Mouse (Mus musculus) small intestine, adult 2 months (tissue): ENCODE data around the gene Slf2. TPM values are rescaled to one million over a fixed set of nuclear protein-coding genes. Genes with fewer than 3 reads are reported as not detected.

Experiments
- H3K27ac ChIP-seq: fragments of 200-500 bp; 2 replicates; pipeline ENCODE4 v1.5.1; 2012; ENCODE audit warnings: low read depth, low read length, control low read depth, inconsistent platforms; ENCODE audit not compliant: insufficient read depth
- H3K27me3 ChIP-seq: fragments of 200-500 bp; 2 replicates; pipeline ENCODE4 v1.6.1; 2012; ENCODE audit warnings: mild to moderate bottlenecking, moderate library complexity, low read length, inconsistent platforms; ENCODE audit not compliant: control insufficient read depth, insufficient read depth
- H3K36me3 ChIP-seq: fragments of 200-500 bp; 2 replicates; pipeline ENCODE4 v1.6.1; 2012; ENCODE audit warnings: mild to moderate bottlenecking, low read length, control low read depth, inconsistent platforms; ENCODE audit not compliant: control insufficient read depth, insufficient read depth
- H3K4me1 ChIP-seq: fragments of 200-500 bp; 2 replicates; pipeline ENCODE4 v1.6.1; 2012; ENCODE audit warnings: low read length, inconsistent platforms, mixed read lengths; ENCODE audit not compliant: control insufficient read depth, insufficient read depth, insufficient read length
- H3K4me3 ChIP-seq: fragments of 200-500 bp; 2 replicates; pipeline ENCODE4 v1.5.1; 2012; ENCODE audit warnings: low read depth, mild to moderate bottlenecking, control low read depth, inconsistent platforms, low read length, moderate library complexity
- CTCF ChIP-seq: fragments of 200-500 bp; IDR thresholded peaks from 2 replicates; pipeline ENCODE4 v1.5.1; 2012; ENCODE audit warnings: low read depth, mild to moderate bottlenecking, control low read depth, inconsistent platforms, low read length, moderate library complexity, mixed read lengths; ENCODE audit not compliant: insufficient replicate concordance, insufficient read length; ENCODE audit errors: extremely low read depth
- POLR2A ChIP-seq: fragments of 200-500 bp; IDR thresholded peaks from 2 replicates; pipeline ENCODE4 v1.6.1; 2012; ENCODE audit warnings: low read depth, mild to moderate bottlenecking, control low read depth, inconsistent platforms, low read length, moderate library complexity
- WGBS: fragments of 180-500 bp; shearing (Covaris S2); methylation state at CpG from one replicate; pipeline ENCODE4 v1.1.7; 2018; 5-methylcytosine and 5-hydroxymethylcytosine counted together
- polyA plus RNA-seq: library from polyadenylated mRNA; depleted of rRNA; stranded (reverse); fragments of >200 nt; gene quantifications from 2 replicates; pipeline ENCODE4 v1.2.3, GENCODE M21; 2012

The Slf2 gene
- polyA plus RNA-seq, 1 experiment = 43.9 TPM

DNA sequence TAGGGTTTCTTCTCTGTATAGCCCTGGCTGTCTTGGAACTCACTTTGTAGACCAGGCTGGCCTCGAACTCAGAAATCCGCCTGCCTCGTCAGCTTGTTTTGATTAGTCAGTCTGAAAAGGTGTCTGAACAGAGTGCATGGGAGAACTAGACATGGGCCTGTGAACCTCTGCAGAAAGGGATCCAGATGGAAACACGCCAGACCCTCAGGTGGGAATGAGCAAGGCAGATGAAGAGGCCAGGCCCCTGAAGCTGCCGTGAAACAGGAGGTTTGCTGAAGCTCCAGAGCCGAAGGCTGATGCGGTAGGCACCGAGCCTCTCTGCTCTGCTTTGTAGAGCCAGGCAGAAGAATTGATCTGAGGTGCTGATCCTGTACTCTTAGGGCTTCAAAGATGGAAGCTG, 81.3 kb downstream of the Slf2 start:
- Histone ChIP-seq H3K27ac (no peak overlapping the region), H3K27me3 (no peaks in the 10 kb centered on the region), H3K36me3 (peaks cover 29% of the 10 kb centered on the region), H3K4me3 (no peak overlapping the region), H3K4me1 (peaks cover 26% of the 10 kb centered on the region)
- 87% methylated on average over 8 of the region's 8 CpGs for WGBS
- TF ChIP-seq POLR2A (no peak), CTCF (no peak)

GRCm38 (mm10) chr19:45012636-45013035, 81.7 kb downstream of the Slf2 start:
- TF ChIP-seq CTCF (no peak), POLR2A (no peak)
- WGBS = 30% methylated on average over 6 of the region's 6 CpGs
- no peak overlapping the region for H3K27ac ChIP-seq
- H3K4me1 ChIP-seq = peaks cover 22% of the 10 kb centered on the region
- peaks cover 29% of the 10 kb centered on the region for H3K36me3 ChIP-seq
- no peak overlapping the region for H3K4me3 ChIP-seq
- H3K27me3 ChIP-seq = no peaks in the 10 kb centered on the region

DNA sequence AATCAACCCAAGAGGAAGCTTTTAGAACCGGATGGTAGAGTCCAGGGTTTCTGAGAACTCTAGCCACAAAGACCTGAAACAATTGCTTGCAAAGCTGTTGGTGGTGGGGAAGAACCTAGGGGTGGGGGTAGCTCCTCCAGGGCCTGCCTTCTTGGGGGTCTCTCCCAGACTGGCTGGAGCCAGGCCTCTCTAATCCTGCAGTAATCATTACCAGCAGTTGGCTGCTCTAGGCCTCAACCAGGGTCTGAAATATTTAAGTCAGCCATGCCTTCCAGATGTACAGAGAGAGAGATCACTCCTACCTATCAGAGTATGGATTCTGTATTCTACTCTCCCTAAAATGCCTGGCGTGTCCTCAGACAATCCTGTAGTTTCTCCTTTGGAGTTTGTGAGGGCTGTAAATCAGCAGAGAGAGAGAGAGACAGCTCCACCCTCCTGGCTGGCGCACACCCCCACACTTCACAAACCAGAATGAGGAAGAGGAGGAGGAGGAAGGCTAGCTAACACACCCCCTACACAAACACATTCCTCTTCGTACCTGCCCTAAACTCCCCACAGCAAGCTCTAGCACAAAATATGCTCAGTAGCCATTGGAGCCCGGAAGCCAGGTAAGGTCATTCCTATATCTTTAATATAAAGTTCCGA, 82.8 kb downstream of the Slf2 start:
- TF ChIP-seq CTCF (no peak), POLR2A (no peak)
- Histone ChIP-seq H3K27me3 (no peaks in the 10 kb centered on the region), H3K27ac (peak overlapping the region; percentile 90), H3K4me1 (peaks cover 17% of the 10 kb centered on the region), H3K36me3 (peaks cover 29% of the 10 kb centered on the region), H3K4me3 (no peak overlapping the region)
- 30% methylated on average over 6 of the region's 6 CpGs for WGBS

- Histone ChIP-seq H3K4me1 (peaks cover 17% of the 10 kb centered on the region), H3K4me3 (peak within 1 kb of the TSS; percentile 73), H3K27me3 (no peaks in the 10 kb centered on the region), H3K27ac (peak within 1 kb of the TSS; percentile 90), H3K36me3 (peaks cover 25% of the 10 kb centered on the region)
- WGBS = 6% methylated on average over 10 of the region's 10 CpGs
- peak; percentile 19; the same call in 1 of the 2 replicates for TF ChIP-seq POLR2A
- peak; percentile 21; the same call in 1 of the 2 replicates for TF ChIP-seq CTCF
Measured at GRCm38 (mm10) chr19:45014335-45014971, 83.5 kb downstream of the Slf2 start, which contains the start of gene Lzts2. Lzts2 (plus strand) TSS chr19:45014414.

DNA sequence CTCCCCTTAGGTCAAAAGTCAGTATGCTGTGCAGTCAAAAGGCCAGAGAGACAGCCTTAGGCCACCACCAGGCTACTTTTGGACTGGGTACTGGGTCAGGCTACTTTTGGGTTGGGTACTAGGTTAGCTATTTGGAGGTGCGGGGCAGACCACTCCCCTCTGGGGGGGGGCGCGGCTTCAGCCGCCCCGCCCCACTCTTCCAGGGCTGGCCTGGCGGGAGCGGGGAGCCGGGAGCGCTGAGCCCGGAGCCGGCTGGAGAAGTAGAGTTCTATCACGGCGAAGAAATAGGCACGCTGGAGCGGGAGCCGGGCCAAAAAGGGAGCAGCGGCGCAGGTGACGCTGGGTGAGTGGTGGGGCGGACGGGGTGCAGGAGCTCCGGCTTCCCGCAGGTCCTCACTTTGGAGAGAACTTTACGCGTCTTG, 84.0 kb downstream of the Slf2 start:
- no peaks in the 10 kb centered on the region for H3K27me3 ChIP-seq
- WGBS = 0% methylated on average over 24 of the region's 25 CpGs
- H3K4me3 ChIP-seq = peak overlapping the region; percentile 73
- peak overlapping the region; percentile 90 for H3K27ac ChIP-seq
- TF ChIP-seq CTCF (no peak), POLR2A (no peak; the same call in 1 of the 2 replicates)
- peaks cover 21% of the 10 kb centered on the region for H3K36me3 ChIP-seq
- H3K4me1 ChIP-seq = peaks cover 17% of the 10 kb centered on the region

GRCm38 (mm10) chr19:45015518-45016281, 84.7 kb downstream of the Slf2 start:
- peaks cover 14% of the 10 kb centered on the region for H3K36me3 ChIP-seq
- H3K27ac ChIP-seq = peak overlapping the region; percentile 90
- TF ChIP-seq CTCF = no peak
- TF ChIP-seq POLR2A = no peak
- H3K4me1 ChIP-seq = peaks cover 19% of the 10 kb centered on the region
- H3K4me3 ChIP-seq = peak overlapping the region; percentile 73
- WGBS = under 1% methylated on average over 34 of the region's 34 CpGs
- H3K27me3 ChIP-seq = no peaks in the 10 kb centered on the region
